Comparison of ENCODE assay signal across 9 mouse cellular contexts in genomic region chr19:47301303-47302190, GRCm38 (mm10).
DNase-seq lines count a peak whose midpoint lies in the region; ATAC-seq lines count a peak whose summit lies in the region.
"Had no signal": no experiment of that assay in that cellular context is flagged by ENCODE, and none has a peak within 500 bp of the region (broad histone marks: within the 10 kb centered on the region; RNA-seq: fewer than 3 reads in every experiment).

No protein-coding gene starts in this region.

- no peak for DNase-seq in heart, adult 18-20 months
- peak; percentile 56 for DNase-seq in brain, adult 2 months (ENCODE audit: low read depth, low spot score)
- no peak for DNase-seq in left cerebral cortex, adult 11 months (ENCODE audit: low spot score)
- DNase-seq in ovary, postnatal 10 days (ENCODE audit: low spot score), result no peak
- DNase-seq: liver, embryonic 13.5 days had no signal

- peak overlapping the region; percentile 26; the same call in 1 of the 2 replicates for H3K27ac ChIP-seq in heart, embryonic 12.5 days (ENCODE audit: poor library complexity, severe bottlenecking)
- H3K27ac ChIP-seq in hindbrain, embryonic 13.5 days, result peak overlapping the region; percentile 72
- H3K27ac ChIP-seq in midbrain, embryonic 13.5 days, result peak overlapping the region; percentile 78
- H3K27ac ChIP-seq: liver, embryonic 13.5 days had no signal

- H3K36me3 ChIP-seq in heart, embryonic 12.5 days, result peaks cover 46% of the 10 kb centered on the region
- H3K36me3 ChIP-seq in hindbrain, embryonic 13.5 days, result no peaks in the 10 kb centered on the region
- no peaks in the 10 kb centered on the region for H3K36me3 ChIP-seq in midbrain, embryonic 13.5 days
- H3K36me3 ChIP-seq: liver, embryonic 13.5 days had no signal

- no peaks in the 10 kb centered on the region for H3K27me3 ChIP-seq in heart, embryonic 12.5 days (replicated peaks)
- H3K27me3 ChIP-seq in hindbrain, embryonic 13.5 days, result 0 out of 2 replicates have a peak, but pooled peaks cover 4% of the 10 kb centered on the region
- no peaks in the 10 kb centered on the region for H3K27me3 ChIP-seq in midbrain, embryonic 13.5 days
- H3K27me3 ChIP-seq: liver, embryonic 13.5 days had no signal

- peaks cover 60% of the 10 kb centered on the region for H3K4me1 ChIP-seq in heart, embryonic 12.5 days (replicated peaks)
- peaks cover 27% of the 10 kb centered on the region for H3K4me1 ChIP-seq in hindbrain, embryonic 13.5 days (replicated peaks)
- H3K4me1 ChIP-seq in midbrain, embryonic 13.5 days (replicated peaks), result peaks cover 25% of the 10 kb centered on the region

- H3K4me3 ChIP-seq in heart, embryonic 12.5 days, result no peak overlapping the region
- H3K4me3 ChIP-seq in hindbrain, embryonic 13.5 days, result no peak overlapping the region
- H3K4me3 ChIP-seq in midbrain, embryonic 13.5 days (replicated peaks), result no peak overlapping the region
- H3K4me3 ChIP-seq: liver, embryonic 13.5 days had no signal

- H3K9ac ChIP-seq in heart, embryonic 12.5 days, result peak overlapping the region; percentile 18; the same call in 1 of the 2 replicates
- peak overlapping the region; percentile 49; the same call in 1 of the 2 replicates for H3K9ac ChIP-seq in hindbrain, embryonic 13.5 days
- H3K9ac ChIP-seq in midbrain, embryonic 13.5 days (replicated peaks), result peak overlapping the region; percentile 0; the same call in 1 of the 2 replicates
- H3K9ac ChIP-seq: liver, embryonic 13.5 days had no signal

- H3K4me2 ChIP-seq in heart, embryonic 12.5 days, result no peak overlapping the region
- H3K4me2 ChIP-seq in hindbrain, embryonic 13.5 days, result peak overlapping the region; percentile 30
- peak overlapping the region; percentile 30 for H3K4me2 ChIP-seq in midbrain, embryonic 13.5 days (replicated peaks)
- H3K4me2 ChIP-seq: liver, embryonic 13.5 days had no signal

- ATAC-seq in heart, embryonic 12.5 days (ENCODE audit: insufficient number of reproducible peaks, low FRiP score), result no peak
- ATAC-seq in hindbrain, embryonic 13.5 days (ENCODE audit: low FRiP score), result peak; percentile 61
- peak; percentile 87 for ATAC-seq in midbrain, embryonic 13.5 days
- ATAC-seq in granulocyte monocyte progenitor cell, adult 5-6 weeks (replicated peaks; ENCODE audit: poor library complexity, severe bottlenecking), result no peak

- H3K9me3 ChIP-seq in heart, embryonic 12.5 days (replicated peaks), result no peaks in the 10 kb centered on the region
- no peaks in the 10 kb centered on the region for H3K9me3 ChIP-seq in hindbrain, embryonic 13.5 days
- H3K9me3 ChIP-seq in midbrain, embryonic 13.5 days, result no peaks in the 10 kb centered on the region
- H3K9me3 ChIP-seq: liver, embryonic 13.5 days had no signal

- 25% methylated on average over 19 of the region's 19 CpGs for WGBS in heart, embryonic 12.5 days
- WGBS in hindbrain, embryonic 13.5 days, result 4% methylated on average over 19 of the region's 19 CpGs
- WGBS in midbrain, embryonic 13.5 days, result 3% methylated on average over 19 of the region's 19 CpGs

Comparison
In these comparisons a context has a peak if more than half of its experiments do, and no peak if none do; other contexts are left out.
1. ATAC-seq: peak in hindbrain, embryonic 13.5 days (single experiment) and midbrain, embryonic 13.5 days (single experiment); none in heart, embryonic 12.5 days (single experiment) and granulocyte monocyte progenitor cell, adult 5-6 weeks (single experiment).
2. H3K27ac ChIP-seq: peak in every context shown above with its lines; median percentile 78 in midbrain, embryonic 13.5 days; 72 in hindbrain, embryonic 13.5 days; 26 in heart, embryonic 12.5 days.
3. Peak in every context shown above with its lines, with median percentiles within 50 percentile points of each other: H3K9ac ChIP-seq.